Mouse (Mus musculus) T-helper 2 cell (primary cell): ENCODE results near the gene Spata31d1a.

Source experiments
- in situ Hi-C: fragments of 300-600 bp; cut with MboI, MseI; formaldehyde crosslinking; loops from one replicate; pipeline ENCODE4 v1.15.1; 2025; ENCODE audit warnings: high pct_unique_total_duplicates

Spata31d1a gene

GRCm38 (mm10) chr13:59669946-59670345, 40.2 kb downstream of the Spata31d1a start:
- in situ Hi-C loops, result loop anchor here (5.0 kb wide), 1 partner anchor 57 kb away; no protein-coding TSS in a partner anchor

- in situ Hi-C loops, result no loop called here
Measured at GRCm38 (mm10) chr13:59668501-59669093, 41.5 kb downstream of the Spata31d1a start.

GRCm38 (mm10) chr13:59667763-59668162, 42.4 kb downstream of the Spata31d1a start:
- in situ Hi-C loops, result no loop called here

- in situ Hi-C loops, result no loop called here
Measured at GRCm38 (mm10) chr13:59663939-59664712, 46.0 kb downstream of the Spata31d1a start.

- in situ Hi-C loops, result no loop called here
Measured at GRCm38 (mm10) chr13:59661966-59662365, 48.2 kb downstream of the Spata31d1a start.

GRCm38 (mm10) chr13:59661387-59661786, 48.7 kb downstream of the Spata31d1a start:
- in situ Hi-C loops, result no loop called here

- in situ Hi-C loops, result no loop called here
Measured at GRCm38 (mm10) chr13:59660371-59660770, 49.8 kb downstream of the Spata31d1a start.

- in situ Hi-C loops, result no loop called here
Measured at GRCm38 (mm10) chr13:59657781-59658180, 52.3 kb downstream of the Spata31d1a start.

- in situ Hi-C loops, result no loop called here
Measured at GRCm38 (mm10) chr13:59656975-59657388, 53.1 kb downstream of the Spata31d1a start.

- in situ Hi-C loops, result no loop called here
Measured at GRCm38 (mm10) chr13:59656316-59656832, 53.8 kb downstream of the Spata31d1a start.

- in situ Hi-C loops, result no loop called here
Measured at GRCm38 (mm10) chr13:59655718-59656315, 54.3 kb downstream of the Spata31d1a start.

GRCm38 (mm10) chr13:59654465-59654864, 55.7 kb downstream of the Spata31d1a start:
- in situ Hi-C loops, result no loop called here

GRCm38 (mm10) chr13:59653136-59653535, 57.0 kb downstream of the Spata31d1a start:
- in situ Hi-C loops, result no loop called here

GRCm38 (mm10) chr13:59652651-59653050, 57.5 kb downstream of the Spata31d1a start:
- in situ Hi-C loops, result no loop called here
